Mouse (Mus musculus) cerebellum, adult 8-10 months (tissue): ENCODE measurements around the gene Sf3a1.
"Not testable (repeated sequence)": the region's sequence is repeated elsewhere in the genome, so short reads cannot be mapped to it uniquely, and the experiment has no call there.

Source experiments
- DNase-seq: peaks from one replicate; pipeline ENCODE4 v3.0.0; 2022

Sf3a1 gene

DNA sequence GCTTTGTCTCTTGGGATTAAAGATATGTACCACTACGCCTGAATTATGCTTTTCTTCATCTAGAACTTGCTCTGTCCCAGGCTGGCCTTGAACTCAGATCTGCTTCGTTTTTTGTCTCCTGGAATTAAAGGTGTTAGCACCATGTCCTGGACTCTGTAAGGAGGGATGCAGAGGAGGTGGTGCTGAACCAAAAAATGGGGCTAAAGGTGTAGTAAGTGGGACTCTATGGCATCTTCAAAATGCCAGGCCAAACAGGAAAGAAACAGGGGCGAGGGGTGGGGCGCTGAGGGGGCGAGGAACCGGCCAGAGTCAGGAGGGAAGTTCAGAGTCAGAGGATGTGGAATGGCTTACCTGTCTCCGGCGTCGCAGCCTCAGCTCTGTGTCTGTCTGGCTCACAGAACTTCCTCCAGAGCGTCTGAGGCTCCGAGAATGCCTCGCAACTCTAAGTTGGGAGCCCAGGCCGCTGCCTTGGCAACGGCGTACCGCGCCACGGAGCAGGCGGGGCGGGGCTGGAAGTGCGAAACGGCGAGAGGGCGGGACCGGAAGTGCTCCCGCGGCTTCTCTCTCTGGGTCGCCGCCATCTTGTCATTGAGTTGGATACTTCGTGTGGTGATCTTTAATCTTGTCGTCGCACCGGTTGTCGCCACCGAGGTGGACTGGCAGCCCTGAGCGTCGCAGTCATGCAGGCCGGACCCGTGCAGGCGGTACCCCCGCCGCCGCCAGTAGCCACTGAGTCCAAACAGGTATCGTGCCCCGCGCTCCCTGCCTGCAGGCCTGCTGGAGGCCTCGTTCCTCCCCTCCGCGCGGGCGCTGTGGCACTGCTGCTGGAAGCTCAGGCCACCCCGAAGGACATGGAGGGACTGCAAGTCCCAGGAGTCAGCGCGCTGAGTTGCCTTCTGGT, at the start of gene Sf3a1, which contains the start of gene Ccdc157:
Gene Sf3a1, plus strand, starts transcription at position 543 of the 901 bp plus-strand sequence.
Gene Ccdc157, minus strand, starts transcription at position 486 of the 901 bp plus-strand sequence.
- peak; percentile 90 for DNase-seq

DNA sequence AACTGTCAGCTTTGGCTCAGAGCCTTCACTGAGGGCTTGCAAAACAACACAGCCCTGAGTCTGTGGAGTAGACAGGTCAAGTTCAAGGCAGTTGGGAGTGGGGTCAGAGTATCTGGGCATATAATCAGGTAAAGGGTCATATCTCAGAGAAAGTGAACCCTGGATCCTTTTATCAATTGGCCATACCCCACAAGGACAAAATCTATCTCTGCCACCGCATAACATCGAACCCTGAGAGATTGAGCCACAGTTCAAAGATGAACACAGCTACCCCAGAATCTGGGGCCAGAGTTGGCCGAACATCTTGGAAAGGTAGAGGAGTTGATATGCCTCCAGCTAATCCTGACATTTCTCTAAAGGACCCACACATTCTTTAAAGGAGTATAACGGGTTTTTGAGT, 48.1 kb upstream of the Sf3a1 start:
- no peak for DNase-seq

DNA sequence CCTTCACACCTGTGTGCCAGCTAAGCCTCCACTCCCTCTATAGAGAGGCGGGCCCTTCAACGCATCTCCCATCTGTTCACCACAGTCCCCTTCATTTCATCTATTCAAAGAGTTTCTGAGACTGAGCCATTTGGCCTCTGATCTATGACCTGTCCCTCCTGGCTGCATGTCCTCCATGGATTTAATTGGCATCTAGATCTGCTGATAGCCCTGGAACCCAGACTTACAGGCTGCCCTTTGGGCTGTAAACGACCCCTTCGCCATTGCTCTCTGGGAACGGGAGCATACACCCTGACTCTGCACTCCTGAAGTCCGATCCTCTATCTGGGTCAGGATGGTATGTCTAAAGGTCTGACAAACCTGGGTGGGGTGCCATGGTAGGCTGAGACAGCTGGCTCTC, 47.3 kb upstream of the Sf3a1 start:
- no peak for DNase-seq

DNA sequence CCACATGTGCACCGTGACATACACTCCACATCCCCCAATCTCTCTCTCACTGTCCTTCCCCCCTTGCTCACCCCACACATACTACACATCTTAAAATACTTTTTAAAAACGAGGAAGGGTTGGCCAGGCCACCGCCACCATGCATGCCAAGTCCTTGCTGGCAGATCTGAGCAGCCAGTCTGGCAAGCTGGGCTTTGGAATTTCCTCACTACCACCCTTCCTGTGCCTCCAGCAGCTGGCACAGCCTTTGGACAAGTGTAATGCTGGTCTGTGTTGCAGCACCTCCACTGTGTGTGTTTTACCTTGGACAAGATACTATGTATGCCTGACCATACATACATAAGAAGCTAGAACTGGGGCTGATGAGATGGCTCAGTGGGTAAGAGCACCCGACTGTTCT, 46.7 kb upstream of the Sf3a1 start:
- no peak for DNase-seq

DNA sequence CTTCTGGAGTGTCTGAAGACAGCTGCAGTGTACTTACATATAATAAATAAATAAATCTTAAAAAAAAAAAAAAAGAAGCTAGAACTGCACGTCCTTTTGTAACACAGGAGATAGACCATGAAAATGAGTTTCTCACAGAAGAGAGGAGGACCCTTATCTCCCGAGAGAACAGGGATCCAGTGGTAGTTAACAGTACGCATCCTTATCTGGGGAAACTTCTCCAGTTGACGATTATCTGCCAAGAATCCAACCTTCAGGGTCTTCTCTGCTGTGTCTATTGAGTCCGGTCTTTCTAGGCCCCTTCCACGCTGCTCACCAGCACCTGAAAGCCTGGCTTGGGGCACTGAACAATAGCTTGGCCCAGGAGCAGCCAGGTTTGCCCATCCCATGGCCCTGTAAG, 46.2 kb upstream of the Sf3a1 start:
- DNase-seq, result no peak

DNA sequence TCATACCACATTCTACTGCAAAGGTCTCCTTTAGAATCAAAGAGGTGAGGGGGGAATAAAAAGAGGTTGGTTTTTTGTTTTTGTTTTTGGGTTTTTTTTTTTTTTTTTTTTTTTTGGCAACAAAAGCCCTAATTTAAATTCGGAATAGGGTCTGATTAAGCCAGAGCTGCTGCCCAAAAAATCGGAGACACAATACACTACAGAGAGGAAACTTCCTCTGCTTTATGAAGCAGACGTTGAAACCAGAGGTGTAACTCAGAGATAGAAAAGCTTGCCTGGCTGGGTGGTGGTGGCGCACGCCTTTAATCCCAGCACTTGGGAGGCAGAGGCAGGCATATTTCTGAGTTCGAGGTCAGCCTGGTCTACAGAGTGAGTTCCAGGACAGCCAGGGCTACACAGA, 45.6 kb upstream of the Sf3a1 start:
- DNase-seq, result not testable (repeated sequence)

DNA sequence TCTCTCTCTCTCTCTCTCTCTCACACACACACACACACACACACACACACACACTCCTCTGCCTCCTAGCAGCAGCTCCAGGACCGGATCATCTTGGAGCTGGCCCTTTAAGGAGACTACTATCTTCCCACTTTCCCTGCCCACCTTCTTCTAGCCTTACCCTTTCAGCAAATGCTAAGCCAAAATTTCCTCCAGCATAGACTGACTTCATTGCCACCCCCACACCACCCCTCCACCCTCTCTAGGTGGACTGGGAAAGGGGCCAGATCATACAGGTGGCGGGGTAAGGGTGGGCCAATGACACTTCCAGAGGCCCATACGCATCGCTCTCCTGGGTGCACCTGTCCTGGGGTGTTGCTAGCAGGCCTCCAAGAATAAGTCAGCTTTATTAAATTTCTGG, 44.7 kb upstream of the Sf3a1 start:
- no peak for DNase-seq

DNA sequence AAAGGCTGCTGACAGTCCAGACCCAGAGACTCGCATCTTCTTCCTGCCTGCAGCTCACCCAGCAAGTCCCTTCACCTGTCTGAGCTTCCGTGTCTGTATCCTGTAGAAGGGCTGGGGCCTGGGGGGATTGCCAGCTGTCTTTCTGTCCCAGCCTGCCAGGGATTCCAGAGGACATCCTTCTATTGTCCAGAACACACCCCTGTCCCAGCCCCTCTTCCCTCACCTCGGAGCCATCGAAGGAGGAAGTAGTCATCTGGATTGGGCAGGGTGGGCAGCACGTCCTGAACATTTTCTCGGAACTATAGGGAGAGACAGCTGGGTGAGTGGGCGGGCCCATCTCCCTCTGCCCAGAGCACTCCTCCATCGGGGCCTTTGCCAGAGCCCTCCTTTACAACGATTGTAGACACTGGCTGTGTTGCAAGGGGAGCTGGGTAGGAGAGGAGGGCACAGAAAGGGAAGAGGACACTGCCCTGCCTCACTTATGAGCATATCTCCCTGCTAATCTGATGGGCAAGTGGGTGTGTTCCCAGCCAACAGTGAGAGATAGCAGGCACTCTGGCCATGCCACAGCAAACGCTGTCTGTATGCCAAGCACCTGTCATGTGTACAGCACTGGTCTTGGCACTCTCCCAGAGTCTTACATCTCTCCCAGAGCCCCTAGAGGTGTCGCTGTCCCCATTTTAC, 43.5 kb upstream of the Sf3a1 start:
- no peak for DNase-seq

DNA sequence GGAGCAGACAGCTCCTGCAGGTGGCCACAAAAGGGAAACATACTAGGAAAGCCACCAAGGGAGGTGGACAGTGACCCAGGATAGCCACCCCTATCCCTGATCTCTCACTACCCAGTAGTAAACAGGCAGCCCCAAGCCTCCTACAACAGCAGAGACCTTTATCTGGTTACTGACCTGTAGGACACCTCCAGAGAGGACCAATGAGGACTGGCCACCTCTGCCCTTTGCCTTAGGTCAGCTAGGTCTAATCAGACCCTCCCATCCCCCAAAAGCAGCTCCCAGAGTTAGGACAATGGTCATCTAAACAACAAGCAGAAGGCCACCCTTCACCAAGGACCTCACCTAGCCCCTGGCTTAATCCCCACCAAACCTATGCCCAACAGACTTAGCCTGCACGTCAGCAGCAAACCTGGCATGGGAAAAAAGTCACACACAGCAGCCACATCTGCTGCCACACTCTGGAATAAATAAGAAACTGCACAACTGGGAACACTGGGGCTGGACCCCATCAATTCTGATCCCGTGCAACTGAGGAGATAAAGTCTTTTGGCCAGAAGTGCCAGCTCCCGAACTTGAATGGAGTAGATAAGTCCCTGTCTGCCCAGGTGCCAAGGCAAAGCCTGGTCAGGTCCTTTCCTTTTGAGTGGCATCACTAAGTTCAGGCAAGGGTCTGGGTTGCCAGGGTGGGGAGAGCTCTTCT, 42.6 kb upstream of the Sf3a1 start:
- no peak for DNase-seq

DNA sequence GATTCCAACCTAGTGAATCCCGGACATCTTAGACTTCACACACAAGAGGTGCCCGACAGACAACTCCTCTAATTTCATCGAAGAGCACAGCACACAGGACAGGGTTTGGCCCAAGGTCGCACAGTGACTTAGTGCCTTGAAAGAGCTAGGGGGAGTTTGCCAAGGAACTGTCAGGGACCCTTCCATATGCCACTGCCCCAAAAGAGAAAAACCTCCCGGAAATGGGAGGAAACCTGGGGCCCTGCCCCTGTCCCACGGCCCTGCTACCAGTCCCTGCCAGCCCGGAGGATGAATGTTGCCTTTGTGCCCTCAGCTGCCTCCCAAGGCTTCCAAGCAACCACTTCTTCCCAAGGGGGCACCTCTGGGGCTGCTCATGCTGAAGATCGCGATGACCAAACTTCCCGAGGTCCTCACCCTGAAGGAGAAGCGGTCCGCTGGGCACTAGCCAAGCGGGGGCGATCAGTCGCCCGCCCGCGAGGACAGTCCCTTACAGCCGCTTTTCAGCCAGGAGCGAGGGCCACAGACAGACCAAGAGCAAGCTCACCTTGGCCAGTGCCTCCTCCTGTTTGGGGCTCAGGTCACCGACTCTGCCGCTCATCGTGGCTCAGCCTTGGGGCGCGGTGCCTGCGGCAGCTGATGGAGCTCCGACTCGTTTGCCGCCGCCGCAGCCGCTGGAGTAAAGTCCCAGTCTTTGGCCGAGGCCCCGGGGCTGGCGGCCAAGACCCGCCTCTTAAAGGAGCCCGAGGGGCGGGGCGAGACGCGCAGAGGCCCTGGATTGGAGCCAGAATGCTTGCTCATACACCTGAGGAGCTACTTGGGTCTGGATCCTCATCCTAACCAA, 41.8 kb upstream of the Sf3a1 start:
- DNase-seq, result peak; percentile 81

DNA sequence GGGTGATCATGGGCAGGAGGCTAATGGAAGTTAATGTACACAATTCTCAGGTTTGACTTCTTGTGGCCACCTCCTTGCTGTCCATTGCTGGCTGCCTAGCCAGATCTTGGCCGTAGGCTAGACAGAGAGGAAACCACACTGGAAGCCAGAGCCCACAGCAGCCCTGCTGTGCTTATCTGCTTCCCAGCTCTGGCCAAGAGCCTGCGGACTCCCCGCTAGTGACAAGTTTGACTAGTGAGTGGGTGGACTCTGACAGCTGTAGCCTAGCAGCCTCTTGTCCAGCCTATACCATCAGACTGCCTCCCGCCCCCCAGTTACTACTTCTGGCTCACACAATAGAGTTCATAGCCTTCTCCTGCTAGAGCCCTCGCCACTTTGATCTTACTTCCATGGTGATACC, 40.5 kb upstream of the Sf3a1 start:
- DNase-seq, result no peak

DNA sequence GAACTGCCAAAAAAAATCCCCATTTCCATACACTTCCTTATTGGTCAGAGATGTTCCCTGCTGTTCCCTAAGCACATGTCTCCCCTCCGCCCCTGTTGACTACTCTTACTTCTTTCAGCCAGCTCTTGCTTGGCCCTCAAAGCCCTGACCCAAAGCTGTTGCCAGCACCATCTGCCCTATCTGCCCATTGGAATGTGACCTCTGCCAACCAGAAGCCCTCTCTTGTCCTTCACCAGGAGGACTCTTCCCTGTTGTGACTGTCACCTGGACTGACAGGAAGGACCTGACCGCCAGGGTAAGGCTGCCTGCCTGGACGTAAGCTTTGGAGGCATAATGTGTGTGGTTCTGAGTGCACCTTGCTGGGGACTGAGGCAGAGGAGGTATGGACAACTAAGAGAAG, 38.5 kb upstream of the Sf3a1 start:
- DNase-seq, result no peak

DNA sequence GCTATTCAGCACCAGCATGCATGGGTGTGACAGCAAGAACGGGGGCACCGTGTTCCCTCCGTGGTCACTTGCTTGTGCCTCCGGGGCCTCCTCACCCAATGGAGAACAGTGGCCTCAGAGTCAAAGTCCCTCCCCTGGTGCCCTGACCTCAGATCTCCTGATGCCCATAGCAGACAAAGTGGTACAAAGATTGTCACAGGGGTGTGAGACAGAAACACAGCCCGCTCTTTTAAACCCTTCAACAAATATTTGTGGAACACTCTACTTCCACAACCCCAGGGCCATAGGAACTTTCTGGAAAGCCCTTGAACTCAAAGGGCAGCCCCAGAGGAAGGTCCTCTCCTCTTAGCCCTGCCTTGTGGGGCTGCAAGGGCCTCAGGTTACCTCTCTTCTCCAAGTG, 37.9 kb upstream of the Sf3a1 start:
- no peak for DNase-seq

DNA sequence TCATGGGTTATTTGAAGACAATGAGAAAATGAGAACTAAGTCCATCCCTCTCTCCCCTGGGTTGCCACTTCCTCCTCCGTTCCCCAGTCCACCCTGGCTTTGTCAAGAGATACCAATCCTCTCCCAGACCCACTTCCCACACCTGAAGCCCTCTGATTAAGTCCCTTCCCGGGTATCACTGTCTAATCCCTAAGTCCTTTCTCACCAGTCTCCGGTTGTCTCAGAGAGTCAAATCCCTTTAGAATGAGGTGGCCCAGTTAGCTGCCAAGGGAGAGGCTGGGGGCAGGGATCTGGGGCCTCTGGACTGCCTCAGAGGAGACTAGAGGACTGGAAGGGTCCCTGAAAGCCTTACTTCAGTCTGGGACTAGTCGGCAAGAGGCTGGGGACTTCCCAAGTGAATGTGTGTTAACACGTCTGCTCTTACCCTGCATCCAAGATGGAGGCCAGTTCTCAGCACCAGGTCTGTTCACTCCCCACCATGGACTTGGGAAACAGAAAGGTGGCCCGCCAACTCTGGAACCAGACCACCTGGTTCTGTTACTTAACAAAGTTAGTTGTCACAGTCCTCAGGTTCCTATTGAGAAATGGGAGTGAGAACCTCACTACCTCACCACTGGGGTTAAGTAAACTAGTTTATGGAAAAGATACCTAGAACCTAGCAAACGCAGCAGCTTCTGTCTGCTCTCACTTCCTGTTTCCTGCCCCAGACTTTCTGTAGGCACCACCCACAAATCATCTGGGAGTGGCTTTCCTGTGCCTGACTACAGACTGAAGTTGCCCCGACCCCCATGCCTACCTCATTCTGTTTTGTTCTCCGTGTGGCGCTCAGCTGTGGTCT, 37.2 kb upstream of the Sf3a1 start, which contains the start of gene Sec14l2:
Gene Sec14l2, minus strand, starts transcription at position 674 of the 838 bp plus-strand sequence.
- no peak for DNase-seq

DNA sequence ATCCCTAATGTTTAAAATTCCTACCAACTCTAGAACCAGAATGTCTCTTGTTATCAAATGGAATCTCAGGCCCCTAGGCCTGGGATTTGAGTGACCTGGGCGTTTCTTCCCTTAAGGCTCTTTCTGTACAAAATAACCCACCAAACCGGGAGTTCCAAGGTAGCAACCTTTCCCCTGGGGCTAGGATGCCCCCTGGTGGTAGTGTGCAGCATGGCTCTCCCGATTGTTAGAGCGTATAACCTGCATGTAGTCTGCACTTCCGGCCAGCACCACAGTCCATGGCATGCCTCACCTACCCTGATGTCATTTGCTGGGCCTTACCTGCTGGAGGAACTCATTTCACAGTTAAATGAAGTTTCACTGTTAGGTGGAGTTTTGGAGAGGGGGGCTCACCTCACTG, 36.2 kb upstream of the Sf3a1 start:
- DNase-seq, result no peak

DNA sequence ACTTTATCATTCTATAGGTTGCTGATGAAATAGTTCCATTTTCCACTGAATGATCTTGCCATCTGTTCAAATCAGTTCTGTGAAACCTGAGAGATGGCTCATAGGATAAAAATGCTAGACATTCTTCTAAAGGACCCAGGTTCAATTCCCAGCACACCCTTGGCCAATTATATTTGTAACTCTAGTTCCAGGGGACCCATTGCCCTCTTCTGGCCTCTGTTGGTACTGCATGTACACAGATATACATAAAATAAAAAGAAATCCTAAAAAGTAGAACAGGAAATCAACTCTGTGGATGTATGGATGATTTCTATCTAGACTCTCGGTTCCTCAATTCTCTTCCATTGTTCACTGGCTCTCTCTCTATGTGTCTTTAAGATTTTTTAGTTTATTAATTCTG, 33.1 kb upstream of the Sf3a1 start:
- DNase-seq, result no peak

DNA sequence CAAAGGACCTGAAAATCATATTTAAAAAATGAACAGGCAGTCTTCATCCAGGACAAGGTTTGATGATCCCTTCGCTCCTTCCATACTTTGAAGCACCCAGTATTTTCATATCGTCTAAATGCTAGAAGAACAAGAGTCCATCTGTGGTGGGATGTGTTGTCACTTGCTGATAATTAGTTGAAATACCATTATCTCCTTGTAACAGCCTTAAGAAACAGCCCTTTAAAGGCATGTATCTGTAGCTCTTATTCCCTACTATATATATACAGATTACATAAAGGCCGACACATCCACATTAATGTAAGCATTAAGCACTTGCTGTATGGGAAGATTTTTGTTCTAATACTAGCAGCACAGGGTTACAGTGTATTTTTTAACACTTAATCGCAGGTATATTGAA, 31.7 kb upstream of the Sf3a1 start:
- not testable (repeated sequence) for DNase-seq

DNA sequence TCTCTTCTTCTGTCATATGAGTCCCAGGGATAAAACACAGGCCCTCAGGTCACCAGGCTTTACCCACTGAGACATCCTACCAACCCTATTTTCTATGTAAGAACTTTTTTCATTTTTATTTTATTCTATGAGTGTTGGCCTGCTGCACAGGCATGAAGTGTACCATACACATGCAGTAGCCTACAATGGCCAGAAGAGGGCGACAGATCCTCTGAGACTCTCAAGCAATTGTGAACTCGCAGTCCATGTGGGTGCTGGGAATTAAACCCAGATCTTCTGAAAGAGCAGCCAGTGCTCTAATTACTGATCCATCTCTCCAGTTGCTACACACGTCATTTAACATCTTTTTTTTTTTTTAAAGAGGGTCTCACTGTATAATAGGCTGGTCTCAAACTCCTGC, 26.7 kb upstream of the Sf3a1 start:
- DNase-seq, result no peak

DNA sequence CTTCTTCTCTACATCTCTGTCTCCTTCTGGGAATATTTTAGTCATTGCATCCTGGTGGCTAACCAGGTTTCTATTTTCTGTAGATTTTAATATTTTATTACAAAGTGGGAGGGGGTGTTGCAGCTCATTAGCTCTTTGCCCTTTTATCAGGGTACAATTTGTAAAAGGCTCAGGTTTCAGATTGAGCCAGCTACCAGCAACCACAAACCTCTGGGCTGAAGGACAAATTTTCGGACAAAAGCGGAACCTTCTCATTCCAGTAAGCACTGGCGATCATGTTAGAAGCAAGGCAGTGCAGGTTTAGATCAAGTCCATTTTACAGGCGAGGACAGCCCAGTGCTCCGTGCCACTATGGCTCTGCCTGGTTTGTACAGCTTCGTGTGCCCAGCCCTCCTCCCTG, 25.8 kb upstream of the Sf3a1 start:
- DNase-seq, result no peak

DNA sequence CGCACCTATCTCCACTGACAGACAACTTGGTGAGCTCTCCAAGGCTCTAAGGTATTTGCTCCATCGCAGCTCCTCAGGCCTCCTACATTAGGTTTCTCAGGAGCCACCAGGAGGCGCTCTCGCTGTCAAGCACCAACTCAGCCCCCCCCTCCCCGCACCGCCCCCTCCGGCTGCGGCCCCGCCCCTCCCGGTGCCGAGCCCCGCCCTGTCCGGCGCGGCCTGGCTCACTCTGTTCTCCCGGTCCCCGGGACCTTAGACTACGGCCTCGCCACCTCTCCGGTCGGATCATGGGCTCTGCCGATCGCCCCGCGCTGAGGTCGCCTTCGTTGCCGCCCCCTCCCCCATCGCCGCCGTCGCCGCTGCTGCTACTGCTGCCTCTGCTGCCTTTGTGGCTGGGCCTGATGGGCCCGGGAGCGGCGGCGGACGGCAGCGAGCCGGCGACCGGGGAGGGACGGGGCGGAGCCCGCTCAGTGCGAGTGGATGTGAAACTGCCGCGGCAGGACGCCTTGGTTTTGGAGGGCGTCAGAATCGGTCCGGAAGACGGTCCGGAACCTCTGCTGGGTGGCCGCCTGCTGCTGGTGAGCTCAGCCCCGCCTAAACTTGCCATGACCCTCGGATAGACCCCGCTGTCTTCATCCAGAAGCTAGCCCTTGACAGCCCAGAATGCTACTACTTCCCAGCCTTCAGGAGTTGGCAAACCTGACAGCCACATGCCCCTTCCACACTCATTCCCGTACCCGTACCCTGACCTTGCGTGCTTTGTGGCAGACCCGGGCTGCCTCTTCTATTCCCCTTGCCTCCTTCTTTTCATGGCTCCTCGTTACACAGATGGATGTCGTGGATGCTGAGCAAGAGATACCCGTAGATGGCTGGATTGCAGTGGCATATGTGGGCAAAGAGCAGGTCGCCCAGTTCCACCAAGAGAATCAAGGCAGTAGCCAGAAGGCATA, 24.9 kb upstream of the Sf3a1 start, which contains the start of gene Rnf215:
Gene Rnf215, plus strand, starts transcription at position 217 of the 950 bp plus-strand sequence.
- DNase-seq, result peak; percentile 89
